Mouse (Mus musculus) heart, adult 2 months (tissue): ENCODE measurements at regions not wholly inside any gene's neighbourhood (a gene's known extent, or its start where the extent isn't known, plus 50 kb on each side); places are given as distances from the start of the nearest gene placed in this dataset.
A peak's percentile ranks its signal among the peaks of the same experiment; 100 is the strongest.

ENCODE experiments used
- DNase-seq, 2 experiments: peaks; one replicate each; pipeline ENCODE4 v3.0.0; 2021
- H3K27ac ChIP-seq: fragments of 200-600 bp; 2 replicates; pipeline ENCODE4 v1.8.1; 2022
- H3K27me3 ChIP-seq: fragments of 200-500 bp; 2 replicates; pipeline ENCODE4 v1.6.1; 2012; ENCODE audit warnings: mild to moderate bottlenecking, low read length, inconsistent platforms, mixed read lengths; ENCODE audit not compliant: control insufficient read depth, insufficient read depth
- H3K36me3 ChIP-seq: fragments of 200-500 bp; 2 replicates; pipeline ENCODE4 v1.6.1; 2012; ENCODE audit warnings: low read length, inconsistent platforms; ENCODE audit not compliant: control insufficient read depth, insufficient read depth
- H3K4me1 ChIP-seq: fragments of 200-500 bp; 2 replicates; pipeline ENCODE4 v1.6.1; 2011; ENCODE audit warnings: low read length; ENCODE audit not compliant: control insufficient read depth, insufficient read depth
- H3K4me3 ChIP-seq: fragments of 200-600 bp; 2 replicates; pipeline ENCODE4 v1.8.1; 2022
- H3K79me2 ChIP-seq: fragments of 200-500 bp; replicated peaks from 2 replicates; pipeline ENCODE4 v1.6.1; 2012; ENCODE audit warnings: mild to moderate bottlenecking, inconsistent platforms, low read length, moderate library complexity, mixed read lengths; ENCODE audit not compliant: control insufficient read depth, insufficient read depth
- H3K9ac ChIP-seq: fragments of 200-500 bp; 2 replicates; pipeline ENCODE4 v1.6.1; 2012; ENCODE audit warnings: low read depth, mild to moderate bottlenecking, control low read depth, inconsistent platforms, low read length, mixed read lengths
- CTCF ChIP-seq: fragments of 200-600 bp; IDR thresholded peaks from 2 replicates; pipeline ENCODE4 v1.8.1; 2022; ENCODE audit warnings: antibody characterized with exemption, mild to moderate bottlenecking, moderate library complexity
- EP300 ChIP-seq: fragments of 200-500 bp; IDR thresholded peaks from 2 replicates; pipeline ENCODE4 v1.6.1; 2011; ENCODE audit warnings: low read depth, low read length, control low read depth; ENCODE audit not compliant: insufficient read depth
- POLR2A ChIP-seq: fragments of 200-500 bp; IDR thresholded peaks from 2 replicates; pipeline ENCODE4 v1.6.1; 2011; ENCODE audit warnings: mild to moderate bottlenecking, low read depth, low read length, control low read depth; ENCODE audit not compliant: insufficient read depth
- WGBS: fragments of 180-500 bp; shearing (Covaris S2); methylation state at CpG from one replicate; pipeline ENCODE4 v1.1.7; 2018; 5-methylcytosine and 5-hydroxymethylcytosine counted together
- intact Hi-C: fragments of 180-260 bp; cut with DNase I; formaldehyde crosslinking; loops from one replicate; pipeline ENCODE4 v1.15.1; 2025

GRCm38 (mm10) chr5:45027876-45028275 is 228.4 kb upstream of the Ldb2 start:
- 24% methylated on average over 3 of the region's 3 CpGs for whole genome bisulfite sequencing
- no peak for TF ChIP-seq POLR2A
- TF ChIP-seq CTCF: no peak
- no peak for TF ChIP-seq EP300
- Histone ChIP-seq H3K36me3 (no peaks in the 10 kb centered on the region), H3K27me3 (no peaks in the 10 kb centered on the region), H3K4me3 (no peak overlapping the region), H3K4me1 (peaks cover 2% of the 10 kb centered on the region), H3K9ac (no peak overlapping the region), H3K79me2 (no peaks in the 10 kb centered on the region), H3K27ac (no peak overlapping the region)
- intact Hi-C loops: no loop called here
- DNase-seq: no peak

GRCm38 (mm10) chr5:45025383-45025782 is 225.9 kb upstream of the Ldb2 start:
- Histone ChIP-seq H3K27ac (no peak overlapping the region), H3K4me1 (peaks cover 2% of the 10 kb centered on the region), H3K9ac (no peak overlapping the region), H3K36me3 (no peaks in the 10 kb centered on the region), H3K27me3 (no peaks in the 10 kb centered on the region), H3K4me3 (no peak overlapping the region), H3K79me2 (no peaks in the 10 kb centered on the region)
- WGBS: 85% methylated on average over 2 of the region's 2 CpGs
- DNase-seq: no peak
- no peak for TF ChIP-seq EP300
- intact Hi-C loops: no loop called here

- Histone ChIP-seq H3K36me3 (no peaks in the 10 kb centered on the region), H3K4me1 (no peaks in the 10 kb centered on the region), H3K9ac (no peak overlapping the region), H3K27me3 (no peaks in the 10 kb centered on the region), H3K4me3 (no peak overlapping the region), H3K79me2 (no peaks in the 10 kb centered on the region), H3K27ac (no peak overlapping the region)
- intact Hi-C loops: no loop called here
- no peak for DNase-seq
- 62% methylated on average over 2 of the region's 2 CpGs for WGBS
- TF ChIP-seq CTCF: no peak
- no peak for TF ChIP-seq EP300
- TF ChIP-seq POLR2A: no peak
These were observed 208.4 kb upstream of the Ldb2 start for GRCm38 (mm10) chr5:45007930-45008329.

DNA sequence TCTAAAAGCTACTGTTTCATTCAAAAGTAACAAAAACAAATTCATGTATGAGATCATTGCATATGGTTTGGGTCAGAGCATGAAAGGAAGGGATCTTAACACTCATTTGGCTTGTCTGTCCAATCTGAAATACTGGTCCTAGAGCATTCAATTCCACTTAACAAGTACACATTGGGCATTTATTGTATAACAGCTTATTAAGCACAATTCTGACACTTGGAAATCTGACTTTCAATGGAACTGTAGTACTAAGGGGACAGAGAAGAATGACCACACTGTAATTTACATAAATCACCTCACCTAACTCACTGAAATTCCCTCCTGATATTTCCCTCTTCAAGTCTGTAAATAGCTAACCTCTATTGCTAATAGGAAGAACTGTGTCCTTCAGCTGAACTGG is 201.5 kb upstream of the Ldb2 start:
- Histone ChIP-seq H3K79me2 (no peaks in the 10 kb centered on the region), H3K9ac (no peak overlapping the region), H3K27ac (no peak overlapping the region), H3K27me3 (no peaks in the 10 kb centered on the region), H3K4me1 (no peaks in the 10 kb centered on the region), H3K36me3 (no peaks in the 10 kb centered on the region), H3K4me3 (no peak overlapping the region)
- no peak for DNase-seq
- TF ChIP-seq POLR2A: no peak
- no peak for TF ChIP-seq CTCF
- TF ChIP-seq EP300: no peak
- intact Hi-C loops: no loop called here

DNA sequence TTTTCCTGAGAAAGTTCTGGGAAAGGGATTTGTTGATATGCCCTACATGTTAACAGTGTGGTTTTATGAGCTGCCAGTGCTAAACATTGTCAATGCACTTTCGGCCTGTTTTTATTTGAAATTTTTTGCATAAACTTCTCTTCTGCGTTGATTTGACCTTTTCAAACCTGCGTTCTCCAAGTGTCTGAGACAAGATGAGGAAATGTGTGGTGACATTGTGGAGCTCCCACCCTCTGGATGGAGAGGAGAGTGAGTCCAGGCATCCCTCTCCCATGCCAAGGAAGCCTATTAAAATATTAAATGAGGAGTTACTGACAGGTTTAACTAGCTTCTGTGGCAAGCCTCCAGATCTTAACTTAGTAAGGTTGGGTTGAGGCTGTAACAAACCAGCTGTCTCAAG is 199.6 kb upstream of the Ldb2 start:
- Histone ChIP-seq H3K27ac (no peak overlapping the region), H3K9ac (no peak overlapping the region), H3K79me2 (no peaks in the 10 kb centered on the region), H3K27me3 (no peaks in the 10 kb centered on the region), H3K36me3 (no peaks in the 10 kb centered on the region), H3K4me1 (no peaks in the 10 kb centered on the region), H3K4me3 (no peak overlapping the region)
- TF ChIP-seq EP300: no peak
- TF ChIP-seq CTCF: no peak
- no peak for TF ChIP-seq POLR2A
- no peak for DNase-seq
- intact Hi-C loops: no loop called here
- 79% methylated on average over 3 of the region's 3 CpGs for WGBS

DNA sequence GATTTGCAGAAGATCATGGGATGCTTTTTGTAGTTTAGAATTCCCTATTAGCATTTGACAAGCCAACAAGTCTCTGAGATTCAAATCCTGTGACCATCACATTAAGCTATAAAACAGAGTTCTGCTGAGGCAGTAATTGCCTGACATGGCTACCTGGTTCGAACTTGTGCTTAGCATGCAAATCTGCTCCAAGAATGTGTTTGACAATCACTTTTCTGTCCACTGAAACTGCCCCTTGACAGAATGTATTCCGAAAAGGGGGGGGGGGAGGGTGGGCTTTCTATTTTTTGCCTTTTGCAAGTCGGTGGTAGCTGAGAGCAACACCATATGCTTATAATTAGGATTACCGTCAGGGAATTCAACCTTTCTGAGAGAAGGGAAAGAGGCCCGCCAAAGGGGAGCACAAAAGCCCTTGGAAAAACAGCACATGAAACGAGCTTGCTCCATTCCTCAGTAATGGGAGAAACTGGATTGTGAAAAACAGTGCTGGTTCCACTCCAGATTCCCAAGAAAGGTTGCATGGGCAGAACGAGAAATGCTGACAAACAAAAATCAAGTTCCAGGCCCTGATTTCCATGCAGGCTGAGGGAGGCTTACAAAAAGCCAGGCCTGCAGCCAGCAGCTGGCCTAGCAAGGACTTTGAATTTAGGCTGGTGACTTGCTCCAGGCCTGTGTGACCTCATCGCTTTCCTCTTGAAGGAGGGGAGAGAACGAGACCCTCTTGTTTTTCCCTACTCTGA is 176.1 kb upstream of the Ldb2 start:
- peak in 1 of 2 experiments; percentile 2 for DNase-seq
- H3K27me3 ChIP-seq: no peaks in the 10 kb centered on the region
- intact Hi-C loops: no loop called here
- no peaks in the 10 kb centered on the region for H3K36me3 ChIP-seq
- WGBS: 51% methylated on average over 9 of the region's 9 CpGs
- H3K9ac ChIP-seq: no peak overlapping the region
- no peak overlapping the region for H3K27ac ChIP-seq
- H3K4me3 ChIP-seq: no peak overlapping the region
- no peaks in the 10 kb centered on the region; the same call in 1 of the 2 replicates for H3K4me1 ChIP-seq
- no peaks in the 10 kb centered on the region for H3K79me2 ChIP-seq
- TF ChIP-seq POLR2A: no peak
- no peak for TF ChIP-seq EP300
- TF ChIP-seq CTCF: no peak
